ENCODE assay signal across 9 mouse cellular contexts in the genomic region with DNA sequence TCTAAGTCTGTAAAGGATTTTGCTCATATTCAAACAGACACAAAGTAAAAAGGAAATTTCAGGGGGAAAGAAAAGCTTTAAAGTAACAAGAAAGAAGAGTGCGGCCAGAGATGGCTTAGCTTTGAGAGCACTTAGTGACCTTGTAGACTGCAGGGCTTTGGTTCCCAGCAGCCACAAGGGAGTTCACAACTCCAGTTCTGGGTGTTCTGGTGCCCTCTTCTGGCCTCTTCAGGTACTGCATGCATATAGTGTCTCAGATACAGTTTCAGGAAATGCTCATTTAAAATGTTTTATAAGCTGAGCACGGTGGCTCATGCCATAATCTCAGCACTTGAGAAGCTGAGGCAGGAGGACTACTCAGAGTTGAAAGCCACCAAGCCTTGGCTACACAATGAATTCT. TPM values are rescaled to one million over a fixed set of nuclear protein-coding genes. Genes with fewer than 3 reads are reported as not detected.
A peak's percentile ranks its signal among the peaks of the same experiment; 100 is the strongest.
DNase-seq lines count a peak whose midpoint lies in the region; ATAC-seq and TF ChIP-seq lines count a peak whose summit lies in the region.
"Had no signal": no experiment of that assay in that cellular context is flagged by ENCODE, and none has a peak within 500 bp of the region (broad histone marks: within the 10 kb centered on the region; RNA-seq: fewer than 3 reads in every experiment).

No protein-coding gene starts in this region.

- no peaks in the 10 kb centered on the region for H3K27me3 ChIP-seq in limb, embryonic 11.5 days (ENCODE audit: control insufficient read depth, insufficient read depth, low read length)
- no peaks in the 10 kb centered on the region for H3K27me3 ChIP-seq in limb, embryonic 10.5 days (ENCODE audit: low read depth, poor library complexity, severe bottlenecking)
- H3K27me3 ChIP-seq in forebrain, embryonic 14.5 days (replicated peaks; ENCODE audit: control insufficient read depth, insufficient read depth, low read length) = no peaks in the 10 kb centered on the region
- H3K27me3 ChIP-seq: limb, embryonic 15.5 days had no signal

- DNase-seq in CD4-positive, CD25-positive, alpha-beta regulatory T cell, adult 2 months (ENCODE audit: low read depth, low spot score) = peak; percentile 46
- DNase-seq in limb, embryonic 11.5 days (ENCODE audit: low spot score) = peak; percentile 43
- DNase-seq in limb, embryonic 10.5 days (ENCODE audit: low spot score) = no peak
- DNase-seq in retina, embryonic 14.5 days (ENCODE audit: low spot score) = peak; percentile 30
- no peak for DNase-seq in right cerebral cortex, postnatal 14 days
- DNase-seq in forebrain, embryonic 14.5 days (ENCODE audit: low spot score) = no peak

- H3K36me3 ChIP-seq in limb, embryonic 11.5 days (ENCODE audit: control insufficient read depth, insufficient read depth, low read length) = no peaks in the 10 kb centered on the region; the same call in 1 of the 2 replicates
- peaks cover 3% of the 10 kb centered on the region; the same call in 1 of the 2 replicates for H3K36me3 ChIP-seq in limb, embryonic 10.5 days
- no peaks in the 10 kb centered on the region for H3K36me3 ChIP-seq in forebrain, embryonic 14.5 days (ENCODE audit: control insufficient read depth, insufficient read depth, low read length)
- H3K36me3 ChIP-seq: limb, embryonic 15.5 days had no signal

- 84% methylated on average over 2 of the region's 2 CpGs for WGBS in limb, embryonic 11.5 days
- 87% methylated on average over 2 of the region's 2 CpGs for WGBS in limb, embryonic 10.5 days
- 67% methylated on average over 2 of the region's 2 CpGs for WGBS in bone marrow, adult 2 months
- WGBS in forebrain, embryonic 14.5 days = 95% methylated on average over 2 of the region's 2 CpGs

- H3K4me2 ChIP-seq in limb, embryonic 11.5 days (ENCODE audit: low read depth, severe bottlenecking) = no peak overlapping the region
- H3K4me2 ChIP-seq in forebrain, embryonic 14.5 days (ENCODE audit: low read length) = no peak overlapping the region
- H3K4me2 ChIP-seq: limb, embryonic 15.5 days had no signal

- H3K9ac ChIP-seq in limb, embryonic 11.5 days (ENCODE audit: low read length) = no peak overlapping the region
- no peak overlapping the region for H3K9ac ChIP-seq in forebrain, embryonic 14.5 days (ENCODE audit: low read length)
- H3K9ac ChIP-seq: limb, embryonic 15.5 days had no signal

- TF ChIP-seq CTCF in bone marrow, adult 2 months (IDR thresholded peaks at IDR 0.05; ENCODE audit: control insufficient read depth, insufficient read depth, low read length) = peak; percentile 44

- H3K9me3 ChIP-seq in limb, embryonic 11.5 days (ENCODE audit: control insufficient read depth, low read length) = no peaks in the 10 kb centered on the region; the same call in 1 of the 2 replicates
- H3K9me3 ChIP-seq in limb, embryonic 10.5 days (replicated peaks) = no peaks in the 10 kb centered on the region
- 0 out of 2 replicates have a peak, but pooled peaks cover 3% of the 10 kb centered on the region for H3K9me3 ChIP-seq in forebrain, embryonic 14.5 days (replicated peaks; ENCODE audit: control insufficient read depth, low read length)
- H3K9me3 ChIP-seq: limb, embryonic 15.5 days had no signal

- ATAC-seq in CD4-positive, CD25-positive, alpha-beta regulatory T cell, adult 4 months = no peak
- ATAC-seq in limb, embryonic 11.5 days (ENCODE audit: insufficient number of reproducible peaks, low FRiP score, low TSS enrichment, low read depth) = no peak
- no peak for ATAC-seq in forebrain, embryonic 14.5 days

- TF ChIP-seq POLR2A in bone marrow, adult 2 months (IDR thresholded peaks at IDR 0.05; ENCODE audit: borderline replicate concordance, control insufficient read depth, low read depth, low read length) = no peak

- no peak overlapping the region for H3K4me3 ChIP-seq in limb, embryonic 11.5 days (ENCODE audit: low read depth, low read length)
- no peak overlapping the region for H3K4me3 ChIP-seq in limb, embryonic 10.5 days
- no peak overlapping the region for H3K4me3 ChIP-seq in bone marrow, adult 2 months (replicated peaks; ENCODE audit: control insufficient read depth, low read depth, low read length)
- H3K4me3 ChIP-seq in forebrain, embryonic 14.5 days (ENCODE audit: low read depth, low read length) = no peak overlapping the region
- H3K4me3 ChIP-seq: limb, embryonic 15.5 days had no signal

- H3K4me1 ChIP-seq in limb, embryonic 11.5 days (ENCODE audit: control insufficient read depth, insufficient read depth, low read length) = no peaks in the 10 kb centered on the region
- H3K4me1 ChIP-seq in limb, embryonic 10.5 days = peaks cover 4% of the 10 kb centered on the region; the same call in 1 of the 2 replicates
- H3K4me1 ChIP-seq in bone marrow, adult 2 months (ENCODE audit: control insufficient read depth, insufficient read depth, low read length) = no peaks in the 10 kb centered on the region
- H3K4me1 ChIP-seq in forebrain, embryonic 14.5 days (ENCODE audit: control insufficient read depth, insufficient read depth, low read length) = no peaks in the 10 kb centered on the region
- H3K4me1 ChIP-seq: limb, embryonic 15.5 days had no signal

- no peak overlapping the region for H3K27ac ChIP-seq in limb, embryonic 11.5 days (replicated peaks; ENCODE audit: low read depth, low read length)
- H3K27ac ChIP-seq in limb, embryonic 10.5 days = no peak overlapping the region
- no peak overlapping the region for H3K27ac ChIP-seq in bone marrow, adult 2 months (ENCODE audit: control insufficient read depth, insufficient read depth, low read depth, low read length, poor library complexity)
- H3K27ac ChIP-seq in forebrain, embryonic 14.5 days (ENCODE audit: low read depth, low read length) = no peak overlapping the region
- H3K27ac ChIP-seq: limb, embryonic 15.5 days had no signal

RNA-seq across cellular contexts. Expression of gene Whamm, which starts 55.4 kb away (rescaled TPM):
- polyA plus RNA-seq in CD4-positive, CD25-positive, alpha-beta regulatory T cell, adult 4 months (2017; shearing (Covaris generic)) = 1 to 10 TPM; 3.1 to 5.5 TPM
- polyA plus RNA-seq in limb, embryonic 11.5 days (2014; fragmentation: Nextera tagmentation; extraction: Ambion mirVana) = 4.4 and 5.6 TPM in 2 replicates
- 2.6 and 2.7 TPM in 2 replicates for polyA plus RNA-seq in limb, embryonic 10.5 days (2016; fragmentation: Nextera tagmentation; extraction: Ambion mirVana)
- 11.3 and 18.2 TPM in 2 replicates for polyA plus RNA-seq in bone marrow, adult 2 months (2011; ENCODE audit: insufficient read depth, insufficient read length, low replicate concordance, missing spikeins)
- 4.7 and 5.8 TPM in 2 replicates for polyA plus RNA-seq in forebrain, embryonic 14.5 days (2014; fragmentation: Nextera tagmentation; extraction: Ambion mirVana)

RNA-seq across cellular contexts. Expression of gene Fsd2, which starts 59.7 kb away (rescaled TPM):
- 1 to 10 TPM; 5.3 to 6.4 TPM for polyA plus RNA-seq in CD4-positive, CD25-positive, alpha-beta regulatory T cell, adult 4 months (2017; shearing (Covaris generic))
- 0.04 and 0.07 TPM in 2 replicates for polyA plus RNA-seq in limb, embryonic 11.5 days (2014; fragmentation: Nextera tagmentation; extraction: Ambion mirVana)
- polyA plus RNA-seq in limb, embryonic 10.5 days (2016; fragmentation: Nextera tagmentation; extraction: Ambion mirVana) = 0.08 and 0.15 TPM in 2 replicates
- 0.75 and 1.1 TPM in 2 replicates for polyA plus RNA-seq in bone marrow, adult 2 months (2011; ENCODE audit: insufficient read depth, insufficient read length, low replicate concordance, missing spikeins)
- 0.09 and 0.23 TPM in 2 replicates for polyA plus RNA-seq in forebrain, embryonic 14.5 days (2014; fragmentation: Nextera tagmentation; extraction: Ambion mirVana)

Comparison
In these comparisons a context has a peak if more than half of its experiments do, and no peak if none do; other contexts are left out.
1. DNase-seq: peak in CD4-positive, CD25-positive, alpha-beta regulatory T cell, adult 2 months (single experiment), limb, embryonic 11.5 days (single experiment) and retina, embryonic 14.5 days (single experiment); none in limb, embryonic 10.5 days (single experiment), right cerebral cortex, postnatal 14 days (single experiment) and forebrain, embryonic 14.5 days (single experiment).